Mouse (Mus musculus) CD4-positive, CD25-positive, alpha-beta regulatory T cell (primary cell): Measurements from ENCODE around the gene Adora1. TPM values are rescaled to one million over a fixed set of nuclear protein-coding genes. Genes with fewer than 3 reads are reported as not detected.

Source experiments
- polyA plus RNA-seq: library from polyadenylated mRNA; unstranded; fragments of 100-300 nt; shearing (Covaris generic); gene quantifications from one replicate; pipeline ENCODE4 v1.2.1, GENCODE M21; 2017

The Adora1 gene
- not detected for polyA plus RNA-seq

DNA sequence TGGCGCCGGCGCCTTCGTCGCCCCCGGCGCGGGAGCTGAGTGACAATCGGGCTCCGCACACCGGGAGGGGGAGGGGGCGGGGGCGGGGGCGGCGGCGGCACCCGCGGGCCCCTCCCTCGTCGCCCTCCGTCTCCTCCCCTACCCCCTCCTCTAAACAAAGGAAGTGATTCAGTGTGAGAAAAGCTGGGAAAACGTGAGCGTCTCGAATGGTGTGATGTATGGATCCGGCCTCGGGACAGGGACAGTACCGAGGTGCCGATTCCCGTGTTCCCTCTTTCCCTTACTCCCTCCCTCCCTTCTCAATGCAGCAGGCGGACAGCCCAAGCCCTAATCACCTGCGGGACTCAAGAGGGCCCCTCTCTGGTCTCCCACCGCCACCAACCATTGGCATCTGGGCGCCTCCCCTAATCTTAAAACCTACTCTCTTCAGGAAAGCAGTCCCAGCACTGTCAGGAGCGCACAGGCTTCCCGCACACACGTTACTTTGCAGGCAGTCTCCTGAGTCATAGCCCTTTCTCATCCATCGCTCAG lies at the start of gene Adora1:
Adora1 (minus strand) TSS at position 41 of the 531 bp plus-strand sequence.

DNA sequence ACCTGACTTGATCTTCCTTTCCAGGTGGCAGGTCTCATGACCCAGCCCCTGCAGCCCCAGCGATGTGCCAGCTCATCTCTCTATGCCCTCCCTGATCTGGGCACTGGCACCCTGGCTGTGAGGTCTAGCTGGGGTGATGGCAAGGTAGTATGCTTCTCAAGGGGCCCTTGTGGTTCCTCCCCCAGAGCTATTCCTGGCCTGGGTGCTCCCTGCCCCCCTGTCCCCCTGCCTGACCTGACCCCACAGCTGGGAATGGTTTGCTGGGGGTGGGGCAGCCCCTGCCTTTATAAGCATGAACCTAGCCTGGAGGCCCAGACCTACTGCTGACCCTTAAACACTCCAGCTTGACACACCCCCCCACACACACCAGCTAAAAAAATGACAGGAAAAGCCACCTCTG lies 42.1 kb downstream of the Adora1 start, which contains the start of gene Mybph:
Mybph (plus strand) TSS at position 323 of the 400 bp plus-strand sequence.

DNA sequence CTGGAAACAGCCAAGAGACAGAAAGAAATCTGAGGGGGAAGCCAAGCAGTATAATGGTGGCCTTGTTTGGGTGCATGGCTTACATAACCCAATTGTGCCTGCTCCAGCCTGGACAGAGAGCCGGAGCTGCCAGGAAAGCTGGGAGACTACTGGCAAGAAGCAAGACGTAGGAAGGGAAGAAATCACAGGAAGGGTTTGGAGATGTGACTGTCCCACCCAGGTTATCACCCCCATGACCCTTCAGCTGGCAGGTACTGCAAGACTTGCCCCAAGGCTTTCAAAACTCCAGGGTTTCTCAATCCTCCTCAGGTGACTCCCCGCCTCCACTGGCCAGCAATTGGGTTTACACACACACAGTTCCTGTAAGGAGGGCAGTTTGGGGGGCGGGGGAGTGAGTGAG lies 53.2 kb downstream of the Adora1 start, which contains the start of gene Chil1:
Chil1 (plus strand) TSS at position 152 of the 400 bp plus-strand sequence.

Other genes starting within 250 kb of the Adora1 start
- gene Fmod, start 198.2 kb downstream of the Adora1 start, polyA plus RNA-seq, result not detected
- gene Btg2, start 156.3 kb downstream of the Adora1 start, polyA plus RNA-seq, result 190 TPM
- gene Chit1, start 124.2 kb downstream of the Adora1 start, polyA plus RNA-seq, result not detected
- gene Chil1, start 53.3 kb downstream of the Adora1 start, polyA plus RNA-seq, result 0.38 TPM
- gene Mybph, start 42.0 kb downstream of the Adora1 start, polyA plus RNA-seq, result 0.10 TPM
- gene Myog, start 54.6 kb upstream of the Adora1 start, polyA plus RNA-seq, result not detected
- 0.13 TPM for gene Ppfia4, start 97.5 kb upstream of the Adora1 start, polyA plus RNA-seq
- 64.3 TPM for gene Tmem183a, start 126.5 kb upstream of the Adora1 start, polyA plus RNA-seq
- not detected for gene 4933406M09Rik, start 150.5 kb upstream of the Adora1 start, polyA plus RNA-seq
- gene Cyb5r1, start 170.1 kb upstream of the Adora1 start, polyA plus RNA-seq, result 27.7 TPM
- 82.3 TPM for gene Adipor1, start 179.9 kb upstream of the Adora1 start, polyA plus RNA-seq
- gene Klhl12, start 220.1 kb upstream of the Adora1 start, polyA plus RNA-seq, result 21.6 TPM